Mouse (Mus musculus) left cerebral cortex, postnatal 36 days (tissue): ENCODE measurements around the gene Gjd3. TPM values are rescaled to one million over a fixed set of nuclear protein-coding genes. Genes with fewer than 3 reads are reported as not detected.

ENCODE experiments used
- DNase-seq, 2 experiments: peaks; one replicate each; pipeline ENCODE4 v3.0.0; 2021 to 2022; ENCODE audit warnings: low spot score in 2 of 2, mixed read lengths in 1 of 2
- intact Hi-C: fragments of 180-260 bp; cut with DNase I; formaldehyde crosslinking; loops from one replicate; pipeline ENCODE4 v1.15.1; 2025
- total RNA-seq, 2 experiments: library from RNA; stranded (reverse); gene quantifications; 2 replicates each; pipeline ENCODE4 v1.2.3; 2021

Gjd3 gene
- total RNA-seq, 2 experiments from 2014 or later = 2.0 TPM

GRCm38 (mm10) chr11:98951026-98951906 is 31.6 kb downstream of the Gjd3 start:
- intact Hi-C loops = no loop called here
- DNase-seq = no peak

GRCm38 (mm10) chr11:98950484-98950883 is 32.3 kb downstream of the Gjd3 start:
- intact Hi-C loops = no loop called here
- DNase-seq = no peak

- intact Hi-C loops = no loop called here
- no peak for DNase-seq
Measured at GRCm38 (mm10) chr11:98949958-98950460, 32.8 kb downstream of the Gjd3 start.

GRCm38 (mm10) chr11:98949242-98949957 is 33.4 kb downstream of the Gjd3 start:
- intact Hi-C loops = no loop called here
- no peak for DNase-seq

DNA sequence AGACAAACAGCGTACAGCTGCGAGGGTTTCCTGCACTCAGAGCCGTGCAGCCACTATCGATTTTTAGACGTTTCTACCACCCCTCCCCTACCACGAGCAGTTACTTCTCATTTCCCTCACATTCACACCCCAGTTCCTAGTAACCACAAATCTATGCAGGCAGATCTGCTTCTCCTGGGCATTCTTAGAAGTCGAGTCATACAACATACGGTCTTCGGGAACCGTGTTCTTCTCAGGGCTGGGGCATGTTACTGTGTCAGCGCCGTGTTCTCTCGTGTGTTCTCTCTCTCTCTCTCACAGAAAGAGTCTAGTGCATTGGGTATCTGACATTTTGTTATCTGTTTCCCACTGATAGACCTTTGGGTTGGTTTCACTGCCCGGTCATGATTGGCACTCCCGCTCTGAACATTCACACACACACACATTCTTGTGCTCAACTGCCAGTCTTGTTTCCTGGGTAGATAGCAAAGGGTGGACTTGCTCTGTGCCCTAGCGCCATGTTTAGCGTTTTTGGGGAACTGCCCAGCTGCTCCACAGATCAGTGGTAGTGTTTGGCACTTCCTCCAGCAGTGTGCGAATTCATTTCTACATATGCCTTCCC is 34.7 kb downstream of the Gjd3 start:
- DNase-seq = no peak
- intact Hi-C loops = no loop called here

DNA sequence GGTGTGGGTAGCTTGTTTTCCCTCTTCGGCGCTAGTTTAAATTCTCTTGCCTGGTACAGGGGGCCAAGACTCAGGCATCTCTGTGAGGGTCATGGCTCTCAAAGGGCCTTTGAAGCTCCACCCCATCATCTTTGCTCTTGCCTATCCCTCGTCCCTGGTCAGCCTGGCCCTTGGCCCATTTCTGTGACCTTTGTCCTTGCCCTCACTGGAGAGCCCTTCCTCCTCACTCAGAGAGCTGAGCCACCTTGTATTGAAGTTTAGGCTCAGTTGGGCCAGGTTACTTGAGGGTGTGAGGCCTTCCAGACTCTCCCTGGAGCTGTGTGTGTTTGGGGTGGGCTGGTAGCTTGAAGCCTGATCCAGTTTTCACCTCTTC is 37.2 kb downstream of the Gjd3 start:
- intact Hi-C loops = no loop called here
- DNase-seq = no peak

DNA sequence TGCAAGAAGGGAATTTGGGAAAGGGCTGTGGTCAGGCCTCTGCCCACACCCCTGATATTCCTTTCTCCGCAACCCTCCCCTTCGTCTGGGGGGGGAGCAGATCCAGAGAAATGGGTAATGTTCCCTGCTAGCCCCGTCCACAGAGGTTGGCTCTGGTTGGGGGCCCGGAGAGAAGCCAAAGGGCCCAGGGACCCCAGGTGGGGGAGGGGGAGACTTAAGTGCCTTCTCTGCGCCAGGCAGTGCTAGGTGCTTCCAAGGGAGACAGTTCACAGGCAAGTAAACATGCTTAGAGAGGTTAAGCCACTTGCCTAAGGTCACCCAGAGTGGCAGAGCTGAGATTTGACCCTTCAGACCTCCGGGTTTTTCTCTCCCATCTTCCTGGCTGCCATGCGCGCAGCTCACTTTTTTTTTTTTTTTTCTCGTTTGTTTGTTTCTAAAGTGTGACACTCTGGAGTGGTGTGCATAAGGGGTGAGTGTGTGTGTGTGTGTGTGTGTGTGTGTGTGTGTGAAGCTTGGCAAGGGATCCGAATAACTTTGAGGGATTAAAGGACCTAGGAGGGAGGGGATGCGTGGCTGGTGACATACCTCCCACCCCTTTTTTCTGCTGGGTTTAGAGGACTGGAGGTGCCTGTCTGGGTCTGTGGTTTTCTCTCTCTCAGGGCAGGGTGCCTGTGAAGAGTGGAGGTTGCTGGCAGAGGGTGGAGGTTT is 37.8 kb downstream of the Gjd3 start:
- DNase-seq = no peak
- intact Hi-C loops = no loop called here

- DNase-seq = no peak
Measured at GRCm38 (mm10) chr11:98943741-98944461, 38.9 kb downstream of the Gjd3 start.

DNA sequence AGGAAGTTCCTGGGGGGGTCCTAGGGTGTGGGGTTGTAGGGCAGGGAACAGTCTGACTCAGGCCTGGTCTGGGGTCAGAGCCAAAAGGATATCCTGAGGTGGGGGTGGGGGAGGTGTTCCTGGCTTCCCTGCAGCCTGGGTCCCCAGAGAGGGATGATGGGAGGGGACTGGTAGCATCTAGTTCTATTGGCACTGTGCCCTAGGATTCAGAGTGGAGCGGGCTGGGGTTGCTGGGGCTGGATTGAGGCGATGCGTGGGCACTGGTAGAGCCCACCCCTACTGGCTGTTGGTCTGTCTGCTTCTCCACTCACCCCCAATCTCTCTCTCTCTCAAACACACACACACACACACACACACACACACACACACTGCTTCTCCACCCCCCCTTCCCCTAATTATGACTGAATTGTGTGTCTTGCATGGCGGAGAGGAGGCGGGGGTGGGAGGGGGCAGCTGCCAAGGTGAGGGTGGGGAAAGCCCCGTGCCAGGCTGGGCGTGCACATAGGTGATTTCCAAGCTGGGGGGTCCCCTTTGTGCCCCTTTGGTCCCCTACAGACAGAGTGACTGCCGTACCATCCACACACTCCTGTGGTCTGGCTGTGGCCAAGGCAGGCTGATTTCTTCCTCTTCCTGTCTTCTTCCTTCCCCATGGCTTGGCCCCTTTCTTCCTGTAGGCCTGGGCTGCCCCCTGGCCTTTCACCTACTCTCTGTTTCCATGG is 39.7 kb downstream of the Gjd3 start:
- no peak for DNase-seq
- intact Hi-C loops = no loop called here

More at GRCm38 (mm10) chr11:98943741-98944461, 38.9 kb downstream of the Gjd3 start:
- intact Hi-C loops = no loop called here

DNA sequence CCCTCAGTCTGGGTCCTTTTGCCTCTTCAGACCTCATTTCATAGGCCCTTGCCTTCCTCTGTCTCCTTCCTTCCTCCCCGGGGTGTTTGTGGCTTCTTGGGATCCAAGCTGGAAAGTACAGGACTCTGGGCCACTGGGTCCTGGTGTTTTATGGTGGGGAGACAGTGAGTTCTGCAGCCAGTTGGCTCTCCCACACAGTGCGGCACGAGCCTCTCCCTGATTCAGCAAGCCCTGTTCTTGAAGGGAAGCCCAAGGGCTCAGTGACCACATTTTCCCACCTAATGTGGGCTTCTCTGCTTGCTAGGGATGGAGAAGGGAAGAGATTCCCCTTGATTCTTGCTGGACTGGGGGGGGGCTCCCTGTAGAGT is 40.3 kb downstream of the Gjd3 start:
- intact Hi-C loops = no loop called here
- DNase-seq = no peak

- intact Hi-C loops = no loop called here
- peak in 1 of 2 experiments; percentile 63 for DNase-seq
Measured at GRCm38 (mm10) chr11:98941826-98942550, 40.8 kb downstream of the Gjd3 start.

DNA sequence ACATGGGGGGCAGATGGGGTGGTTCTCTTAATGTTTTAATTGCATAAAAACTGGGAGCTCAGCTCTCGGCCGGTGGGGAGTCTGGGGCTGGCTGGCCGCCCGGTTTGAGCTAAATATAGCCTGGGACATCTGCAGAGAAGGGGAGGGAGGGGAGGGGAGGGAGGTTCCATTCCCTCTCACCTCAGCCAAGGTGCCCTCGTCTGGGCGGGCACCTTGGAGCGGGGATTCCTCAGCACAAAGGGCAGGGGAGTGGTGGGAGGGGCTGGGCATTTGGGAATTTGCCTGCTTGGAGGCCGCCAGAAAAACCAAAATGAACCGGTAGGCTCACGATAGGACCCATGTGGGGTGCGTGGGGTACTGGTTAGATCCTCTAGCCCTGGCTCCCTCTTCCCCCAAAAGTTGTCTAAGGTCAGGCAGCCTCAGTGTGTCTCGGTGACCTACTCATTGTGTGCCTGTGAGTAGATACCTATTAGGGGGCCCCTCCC is 41.4 kb downstream of the Gjd3 start:
- DNase-seq = peak in 1 of 2 experiments; percentile 57
- intact Hi-C loops = no loop called here

GRCm38 (mm10) chr11:98940776-98941175 is 42.0 kb downstream of the Gjd3 start:
- intact Hi-C loops = no loop called here
- DNase-seq = no peak

GRCm38 (mm10) chr11:98939953-98940641 is 42.7 kb downstream of the Gjd3 start:
- DNase-seq = peak in 1 of 2 experiments; percentile 79
- intact Hi-C loops = no loop called here

DNA sequence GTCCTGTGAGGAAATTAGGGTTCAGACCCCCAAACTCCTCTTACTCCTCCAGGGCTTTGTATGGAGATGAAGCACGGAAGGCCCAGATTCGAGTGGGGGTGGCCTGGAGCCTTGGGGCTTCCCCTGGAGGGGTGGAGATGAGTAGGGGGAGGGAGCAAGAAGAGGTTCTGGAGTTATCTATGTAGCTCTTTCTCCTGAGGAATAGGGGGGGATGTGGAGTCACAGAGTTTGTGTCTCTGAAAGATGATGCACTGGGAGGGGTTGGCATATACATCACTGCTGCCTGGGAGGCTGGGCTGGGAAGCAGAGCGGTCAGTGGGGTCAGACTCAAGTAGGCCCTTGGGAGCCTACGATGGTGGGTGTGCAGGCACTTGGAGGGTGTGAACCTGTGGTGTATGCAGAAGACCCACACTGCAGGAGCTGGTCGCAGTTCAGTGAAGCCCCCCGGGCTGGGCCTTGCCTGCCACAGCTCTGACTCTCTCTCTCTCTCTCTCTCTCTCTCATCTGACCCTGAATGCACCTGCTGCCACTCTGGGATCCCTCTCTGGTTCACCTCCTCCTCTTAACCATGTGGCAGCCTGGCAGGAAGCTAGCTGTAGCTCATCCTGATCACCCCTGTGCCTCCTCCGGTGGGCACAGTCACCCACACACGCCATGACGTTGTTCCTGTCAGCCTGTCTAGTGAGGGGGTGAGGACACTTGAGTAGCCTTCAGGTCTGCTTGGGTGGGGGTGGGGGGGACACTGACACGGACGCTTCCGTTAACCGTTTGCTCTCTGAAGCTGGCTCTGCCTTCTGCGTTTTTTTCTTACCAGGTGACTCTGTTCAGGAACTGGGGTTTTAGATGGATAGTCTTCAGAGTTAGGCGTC is 43.5 kb downstream of the Gjd3 start:
- intact Hi-C loops = no loop called here
- no peak for DNase-seq

GRCm38 (mm10) chr11:98938701-98939083 is 44.1 kb downstream of the Gjd3 start:
- no peak for DNase-seq
- intact Hi-C loops = no loop called here
